Comparison of ENCODE assay signal across 15 mouse cellular contexts in genomic region chr5:35019673-35020300, GRCm38 (mm10). TPM values are rescaled to one million over a fixed set of nuclear protein-coding genes. Genes with fewer than 3 reads are reported as not detected.
DNase-seq lines count a peak whose midpoint lies in the region; ATAC-seq and TF ChIP-seq lines count a peak whose summit lies in the region.
"Had no signal": no experiment of that assay in that cellular context is flagged by ENCODE, and none has a peak within 500 bp of the region (broad histone marks: within the 10 kb centered on the region; RNA-seq: fewer than 3 reads in every experiment).

No protein-coding gene starts in this region.

- peak overlapping the region; percentile 47 for H3K27ac ChIP-seq in forebrain, embryonic 16.5 days (ENCODE audit: low read length)
- H3K27ac ChIP-seq in forebrain, embryonic 13.5 days: no peak overlapping the region
- peak overlapping the region; percentile 72 for H3K27ac ChIP-seq in left cerebral cortex, adult 2 months

- H3K4me2 ChIP-seq in forebrain, embryonic 16.5 days (ENCODE audit: low read length): no peak overlapping the region
- H3K4me2 ChIP-seq in forebrain, embryonic 13.5 days: no peak overlapping the region

- H3K9ac ChIP-seq in forebrain, embryonic 16.5 days (replicated peaks; ENCODE audit: low read depth, low read length): no peak overlapping the region
- no peak overlapping the region for H3K9ac ChIP-seq in forebrain, embryonic 13.5 days

- intact Hi-C loops in left cerebral cortex, adult 2 months (cut with DNase I): loop anchor here (5.0 kb wide), 1 partner anchor 102 kb away; no protein-coding TSS in a partner anchor
- intact Hi-C loops in left cerebral cortex, postnatal 4 days (cut with DNase I): loop anchor here (5.0 kb wide), 2 partner anchors 32 to 107 kb away; no protein-coding TSS in a partner anchor

- peaks cover 6% of the 10 kb centered on the region; the same call in 1 of the 2 replicates for H3K4me1 ChIP-seq in forebrain, embryonic 16.5 days (replicated peaks; ENCODE audit: control insufficient read depth, insufficient read depth, low read length)
- H3K4me1 ChIP-seq in forebrain, embryonic 13.5 days: peaks cover 4% of the 10 kb centered on the region; the same call in 1 of the 2 replicates

- H3K4me3 ChIP-seq in forebrain, embryonic 16.5 days (replicated peaks; ENCODE audit: low read length): no peak overlapping the region
- no peak overlapping the region for H3K4me3 ChIP-seq in forebrain, embryonic 13.5 days
- H3K4me3 ChIP-seq in left cerebral cortex, adult 2 months: no peak overlapping the region

- 0 out of 2 replicates have a peak, but pooled peaks cover 4% of the 10 kb centered on the region for H3K36me3 ChIP-seq in forebrain, embryonic 16.5 days (ENCODE audit: control insufficient read depth, insufficient read depth)
- H3K36me3 ChIP-seq in forebrain, embryonic 13.5 days (ENCODE audit: poor library complexity, severe bottlenecking): peaks cover 53% of the 10 kb centered on the region

- H3K27me3 ChIP-seq in forebrain, embryonic 16.5 days (replicated peaks; ENCODE audit: control insufficient read depth, insufficient read depth, low read length): no peaks in the 10 kb centered on the region
- H3K27me3 ChIP-seq in forebrain, embryonic 13.5 days: no peaks in the 10 kb centered on the region

- WGBS in forebrain, embryonic 16.5 days: 70% methylated on average over 9 of the region's 9 CpGs
- 78% methylated on average over 9 of the region's 9 CpGs for WGBS in forebrain, embryonic 13.5 days

- peak in 1 of 2 experiments; percentile 32 for DNase-seq in left cerebral cortex, adult 2 months (ENCODE audit: extremely low spot score in 1 of 2, low spot score in 2 of 2)
- DNase-seq in left cerebral cortex, postnatal 4 days: no peak
- peak; percentile 36 for DNase-seq in MN1 (ENCODE audit: low spot score)
- DNase-seq in right cerebral cortex, adult 18-20 months: peak; percentile 34
- DNase-seq in urinary bladder, postnatal 14 days (ENCODE audit: low spot score): no peak
- no peak for DNase-seq in embryo, embryonic 10.5 days (ENCODE audit: low spot score)
- DNase-seq: adrenal gland, postnatal 10 days; B cell, adult 2 months; cerebellum, adult 11 months; embryo, embryonic 11 days; heart, adult 11 months; kidney, postnatal 14 days; lung, postnatal 10 days had no signal

- no peak for ATAC-seq in forebrain, embryonic 16.5 days
- ATAC-seq in forebrain, embryonic 13.5 days: no peak

- TF ChIP-seq CTCF in left cerebral cortex, adult 2 months (IDR thresholded peaks at IDR 0.05): no peak

- H3K9me3 ChIP-seq in forebrain, embryonic 16.5 days (ENCODE audit: control insufficient read depth, low read length): no peaks in the 10 kb centered on the region
- H3K9me3 ChIP-seq in forebrain, embryonic 13.5 days (replicated peaks): no peaks in the 10 kb centered on the region

RNA-seq across cellular contexts. Expression of gene Hgfac, which starts 21.5 kb away (rescaled TPM):
- polyA plus RNA-seq in forebrain, embryonic 16.5 days (2015; fragmentation: Nextera tagmentation; extraction: Ambion mirVana): 0.55 and 0.56 TPM in 2 replicates
- 0.57 and 0.72 TPM in 2 replicates for polyA plus RNA-seq in forebrain, embryonic 13.5 days (2015; fragmentation: Nextera tagmentation; extraction: Ambion mirVana)
- total RNA-seq in left cerebral cortex, adult 2 months (2021): 1 to 10 TPM in 1 of 2 experiments, under 1 TPM in 1; 0.87 to 1.7 TPM
- total RNA-seq in left cerebral cortex, postnatal 4 days (2021): 1 to 10 TPM in 1 of 2 experiments, under 1 TPM in 1; 0.95 to 1.7 TPM

RNA-seq across cellular contexts. Expression of gene Dok7, which starts 36.8 kb away (rescaled TPM):
- 7.0 and 7.8 TPM in 2 replicates for polyA plus RNA-seq in forebrain, embryonic 16.5 days (2015; fragmentation: Nextera tagmentation; extraction: Ambion mirVana)
- 1.9 and 2.6 TPM in 2 replicates for polyA plus RNA-seq in forebrain, embryonic 13.5 days (2015; fragmentation: Nextera tagmentation; extraction: Ambion mirVana)
- 10 to 100 TPM; 22.3 to 26.0 TPM for total RNA-seq in left cerebral cortex, adult 2 months (2021)
- total RNA-seq in left cerebral cortex, postnatal 4 days (2021): 10 to 100 TPM in 1 of 2 experiments, 1 to 10 TPM in 1; 9.4 to 10.3 TPM

Comparison
In these comparisons a context has a peak if more than half of its experiments do, and no peak if none do; other contexts are left out.
1. DNase-seq: peak in MN1 (single experiment) and right cerebral cortex, adult 18-20 months (single experiment); none in left cerebral cortex, postnatal 4 days (single experiment), urinary bladder, postnatal 14 days (single experiment) and embryo, embryonic 10.5 days (single experiment).